Mouse (Mus musculus) lung, postnatal 0 days (tissue): Measurements from ENCODE around the gene Timm8b. TPM values are rescaled to one million over a fixed set of nuclear protein-coding genes. Genes with fewer than 3 reads are reported as not detected.

Experiments
- ATAC-seq: fragments of 200-750 bp; cut with Nextera tagmentation; 2 replicates; pipeline ENCODE4 v1.8.0; 2017; ENCODE audit warnings: moderate library complexity
- DNase-seq: peaks from one replicate; pipeline ENCODE4 v3.0.0-alpha.2; 2016; ENCODE audit warnings: low spot score
- H3K27ac ChIP-seq: fragments of 300-500 bp; sonication (generic); 2 replicates; pipeline ENCODE4 v1.5.1; 2014; ENCODE audit warnings: antibody characterized with exemption, mild to moderate bottlenecking, low read length, mixed read lengths
- H3K27me3 ChIP-seq: fragments of 300-500 bp; sonication (generic); replicated peaks from 2 replicates; pipeline ENCODE4 v1.6.1; 2014; ENCODE audit warnings: low read length, mixed read lengths; ENCODE audit not compliant: insufficient read depth
- H3K36me3 ChIP-seq: fragments of 300-500 bp; sonication (generic); 2 replicates; pipeline ENCODE4 v1.6.1; 2014; ENCODE audit warnings: low read length, mixed read lengths; ENCODE audit not compliant: insufficient read depth
- H3K4me1 ChIP-seq: fragments of 300-500 bp; sonication (generic); 2 replicates; pipeline ENCODE4 v1.6.1; 2014; ENCODE audit warnings: antibody characterized with exemption, low read depth, low read length, mixed read lengths; ENCODE audit not compliant: insufficient read depth
- H3K4me2 ChIP-seq: fragments of 300-500 bp; sonication (generic); replicated peaks from 2 replicates; pipeline ENCODE4 v1.6.1; 2014; ENCODE audit warnings: low read depth, mild to moderate bottlenecking, low read length, moderate library complexity, mixed read lengths
- H3K4me3 ChIP-seq: fragments of 300-500 bp; sonication (generic); 2 replicates; pipeline ENCODE4 v1.5.1; 2014; ENCODE audit warnings: low read depth, low read length
- H3K9ac ChIP-seq: fragments of 300-500 bp; sonication (generic); replicated peaks from 2 replicates; pipeline ENCODE4 v1.6.1; 2014; ENCODE audit warnings: low read depth, mild to moderate bottlenecking
- H3K9me3 ChIP-seq: fragments of 300-500 bp; sonication (generic); 2 replicates; pipeline ENCODE4 v1.6.1; 2016; ENCODE audit warnings: low read length, mixed read lengths
- CTCF ChIP-seq: IDR thresholded peaks from 2 replicates; pipeline ENCODE4 v1.5.1; 2016; ENCODE audit warnings: antibody characterized with exemption, mild to moderate bottlenecking
- EP300 ChIP-seq: IDR thresholded peaks from 2 replicates; pipeline ENCODE4 v1.6.1; 2016; ENCODE audit warnings: antibody characterized with exemption, mild to moderate bottlenecking, control low read depth
- WGBS: fragments of 180-500 bp; shearing (Covaris S2); extraction: QIAGEN DNeasy Blood & Tissue Kit; methylation state at CpG from one replicate; pipeline ENCODE4 v1.1.7; 2014; 5-methylcytosine and 5-hydroxymethylcytosine counted together
- polyA plus RNA-seq: library from polyadenylated mRNA; unstranded; fragments of >200 nt; fragmentation: Nextera tagmentation; extraction: Ambion mirVana; gene quantifications from 2 replicates; pipeline ENCODE4 v1.2.1, GENCODE M21; 2015

The Timm8b gene
- polyA plus RNA-seq, 1 experiment from 2014 or later: 189 TPM

DNA sequence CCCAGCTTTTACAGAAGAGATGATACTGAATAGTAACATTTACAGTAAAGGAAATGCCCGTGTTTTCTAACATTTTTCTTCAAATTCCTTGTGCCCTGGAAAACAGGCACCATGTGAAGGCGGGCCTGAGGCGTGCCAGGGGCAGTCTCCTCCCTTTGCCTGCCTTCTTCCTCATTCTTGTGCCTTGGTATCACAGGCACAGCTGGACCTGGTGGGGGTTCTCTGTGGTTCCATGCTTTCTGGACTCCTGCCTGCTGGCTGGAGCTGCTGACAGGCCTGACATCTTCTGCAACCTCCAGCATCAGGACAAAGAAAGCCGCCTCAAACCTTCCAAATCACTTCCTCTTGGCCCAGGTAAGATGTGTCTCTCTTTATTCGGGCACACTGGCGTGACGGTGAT lies 38.5 kb upstream of the Timm8b start:
- Histone ChIP-seq H3K4me2 (no peak overlapping the region), H3K36me3 (no peaks in the 10 kb centered on the region), H3K4me3 (no peak overlapping the region), H3K27ac (no peak overlapping the region), H3K9me3 (no peaks in the 10 kb centered on the region), H3K9ac (no peak overlapping the region), H3K4me1 (no peaks in the 10 kb centered on the region), H3K27me3 (no peaks in the 10 kb centered on the region)
- no peak for ATAC-seq
- TF ChIP-seq EP300 (no peak), CTCF (no peak)
- 69% methylated on average over 7 of the region's 7 CpGs for WGBS
- DNase-seq: peak; percentile 34

DNA sequence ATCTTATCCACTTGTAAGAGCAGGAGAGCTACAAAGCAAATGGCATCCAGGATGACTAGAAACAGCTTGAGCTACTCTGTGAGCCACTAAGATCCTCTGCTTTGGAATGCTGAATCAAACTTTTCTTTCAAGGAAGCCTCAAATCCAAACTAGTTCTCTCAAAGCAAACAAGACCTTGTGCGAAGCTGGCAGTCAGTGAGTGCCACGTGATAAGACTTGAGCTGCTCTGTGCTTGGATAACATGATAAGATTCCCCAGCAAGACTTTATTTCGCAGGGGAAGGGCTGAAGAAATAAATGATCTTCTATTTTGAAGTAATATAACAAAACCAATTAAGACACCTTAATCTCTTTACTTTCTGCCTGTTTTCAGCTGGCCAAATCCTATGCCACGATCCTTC lies 37.8 kb upstream of the Timm8b start:
- TF ChIP-seq EP300 (no peak), CTCF (no peak)
- H3K4me3 ChIP-seq: no peak overlapping the region
- DNase-seq: no peak

DNA sequence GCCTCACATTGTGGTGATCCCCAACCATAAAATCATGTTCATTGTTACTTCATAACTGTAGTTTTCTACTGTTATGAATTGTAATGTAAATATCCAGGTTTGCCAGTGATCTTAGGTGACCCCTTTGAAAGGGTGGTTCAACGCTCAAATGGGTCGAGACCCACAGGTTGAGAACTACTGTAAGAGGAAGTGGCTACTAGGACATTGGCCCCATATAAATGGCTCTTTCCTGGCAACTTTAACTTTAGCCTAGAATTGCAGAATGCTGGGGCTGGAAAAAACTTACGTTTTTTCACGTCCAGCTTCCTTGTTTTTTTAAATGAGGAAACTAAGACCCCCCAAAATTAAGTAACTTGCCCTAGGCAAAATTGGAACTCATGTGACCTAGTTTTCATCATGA lies 36.3 kb upstream of the Timm8b start:
- no peaks in the 10 kb centered on the region for H3K9me3 ChIP-seq
- no peak overlapping the region for H3K9ac ChIP-seq
- no peak for ATAC-seq
- no peak for TF ChIP-seq EP300
- no peak for TF ChIP-seq CTCF
- no peaks in the 10 kb centered on the region for H3K4me1 ChIP-seq
- no peaks in the 10 kb centered on the region for H3K27me3 ChIP-seq
- no peak overlapping the region for H3K4me2 ChIP-seq
- 84% methylated on average over 4 of the region's 4 CpGs for WGBS
- H3K36me3 ChIP-seq: no peaks in the 10 kb centered on the region
- no peak overlapping the region for H3K4me3 ChIP-seq
- peak; percentile 18 for DNase-seq
- no peak overlapping the region for H3K27ac ChIP-seq

More for the DNA sequence above, 37.8 kb upstream of the Timm8b start:
- Histone ChIP-seq H3K9me3 (no peaks in the 10 kb centered on the region), H3K4me2 (no peak overlapping the region), H3K36me3 (no peaks in the 10 kb centered on the region), H3K9ac (no peak overlapping the region), H3K4me1 (no peaks in the 10 kb centered on the region), H3K27ac (no peak overlapping the region), H3K27me3 (no peaks in the 10 kb centered on the region)
- 28% methylated on average over 4 of the region's 4 CpGs for WGBS
- ATAC-seq: no peak

- H3K27ac ChIP-seq: no peak overlapping the region
- WGBS: 70% methylated on average over 2 of the region's 2 CpGs
Measured at GRCm38 (mm10) chr9:50567881-50568280, 35.8 kb upstream of the Timm8b start.

DNA sequence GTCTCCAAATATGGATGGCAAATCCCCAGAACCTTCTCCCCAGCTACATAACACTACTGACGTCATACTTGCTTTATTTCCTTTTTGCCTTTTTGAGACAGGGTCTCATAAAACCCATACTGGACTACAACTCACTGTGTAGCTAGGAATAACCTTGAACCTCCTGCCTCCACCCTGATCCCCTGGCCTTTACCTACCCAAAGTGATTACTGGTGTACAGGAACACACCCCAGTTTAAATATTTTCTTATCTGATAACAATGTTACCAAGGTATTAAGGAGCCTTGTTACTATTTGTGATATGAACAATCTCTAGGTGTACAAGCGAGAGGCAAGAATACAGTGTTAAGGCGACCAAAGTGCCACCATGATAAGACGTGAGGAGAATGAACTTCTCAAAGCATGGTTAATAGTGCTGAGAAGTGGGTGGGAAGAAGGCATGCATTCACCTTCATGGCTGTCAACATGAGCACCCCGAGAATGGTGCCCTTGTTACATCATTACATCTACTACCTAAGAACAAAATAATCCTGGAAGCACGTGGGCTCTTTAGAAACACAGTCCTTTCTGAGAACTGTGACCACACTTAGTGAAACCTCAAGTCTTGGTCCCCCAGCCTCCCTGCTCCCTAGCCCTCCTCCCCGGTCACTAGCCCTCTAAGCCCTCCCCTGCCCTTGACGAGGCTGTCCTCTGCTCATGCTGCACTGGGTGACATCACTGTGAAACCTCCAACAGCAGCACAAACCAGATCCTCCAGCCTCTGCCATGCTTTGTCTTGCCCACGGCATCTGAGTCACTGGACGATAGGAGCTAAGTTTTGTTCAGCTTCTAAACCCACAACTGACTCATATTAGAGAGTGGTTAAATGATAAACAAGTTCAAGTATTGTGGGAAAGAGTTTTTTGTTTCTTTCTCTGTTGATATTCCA lies 33.8 kb upstream of the Timm8b start:
- H3K9ac ChIP-seq: no peak overlapping the region
- TF ChIP-seq CTCF (no peak), EP300 (no peak)
- no peak overlapping the region for H3K27ac ChIP-seq
- WGBS: 58% methylated on average over 10 of the region's 10 CpGs
- H3K4me2 ChIP-seq: no peak overlapping the region
- DNase-seq (no peak), ATAC-seq (no peak)
- no peaks in the 10 kb centered on the region for H3K36me3 ChIP-seq
- no peaks in the 10 kb centered on the region for H3K9me3 ChIP-seq
- H3K27me3 ChIP-seq: no peaks in the 10 kb centered on the region
- no peak overlapping the region for H3K4me3 ChIP-seq
- H3K4me1 ChIP-seq: no peaks in the 10 kb centered on the region

More at GRCm38 (mm10) chr9:50567881-50568280, 35.8 kb upstream of the Timm8b start:
- no peaks in the 10 kb centered on the region for H3K27me3 ChIP-seq
- no peak overlapping the region for H3K4me3 ChIP-seq
- H3K9ac ChIP-seq: no peak overlapping the region
- no peak overlapping the region for H3K4me2 ChIP-seq
- DNase-seq (no peak), ATAC-seq (no peak)
- H3K4me1 ChIP-seq: no peaks in the 10 kb centered on the region
- TF ChIP-seq CTCF (no peak), EP300 (no peak)
- H3K36me3 ChIP-seq: no peaks in the 10 kb centered on the region
- no peaks in the 10 kb centered on the region for H3K9me3 ChIP-seq

- WGBS: 27% methylated on average over 4 of the region's 4 CpGs
- Histone ChIP-seq H3K9me3 (no peaks in the 10 kb centered on the region), H3K4me3 (no peak overlapping the region), H3K4me2 (no peak overlapping the region), H3K36me3 (no peaks in the 10 kb centered on the region), H3K9ac (no peak overlapping the region), H3K4me1 (no peaks in the 10 kb centered on the region), H3K27ac (no peak overlapping the region), H3K27me3 (no peaks in the 10 kb centered on the region)
- ATAC-seq (no peak), DNase-seq (no peak)
- no peak for TF ChIP-seq CTCF
- TF ChIP-seq EP300: no peak
Measured at GRCm38 (mm10) chr9:50580370-50580769, 23.3 kb upstream of the Timm8b start.
